Mouse (Mus musculus) small intestine, adult 2 months (tissue): ENCODE results near the gene Zfp26.

Experiments used
- CTCF ChIP-seq: fragments of 200-500 bp; IDR thresholded peaks from 2 replicates; pipeline ENCODE4 v1.5.1; 2012; ENCODE audit warnings: low read depth, mild to moderate bottlenecking, control low read depth, inconsistent platforms, low read length, moderate library complexity, mixed read lengths; ENCODE audit not compliant: insufficient replicate concordance, insufficient read length; ENCODE audit errors: extremely low read depth
- POLR2A ChIP-seq: fragments of 200-500 bp; IDR thresholded peaks from 2 replicates; pipeline ENCODE4 v1.6.1; 2012; ENCODE audit warnings: low read depth, mild to moderate bottlenecking, control low read depth, inconsistent platforms, low read length, moderate library complexity

GRCm38 (mm10) chr9:20409319-20409718 is 50.6 kb downstream of the Zfp26 start:
- TF ChIP-seq POLR2A (no peak), CTCF (no peak)
